Mouse (Mus musculus) kidney, embryonic 14.5 days (tissue): Measurements from ENCODE around the gene Pitpnm3. TPM values are rescaled to one million over a fixed set of nuclear protein-coding genes. Genes with fewer than 3 reads are reported as not detected.

Experiments used
- ATAC-seq: fragments of 200-750 bp; cut with Nextera tagmentation; 2 replicates; pipeline ENCODE4 v1.8.0; 2017; ENCODE audit warnings: moderate number of reproducible peaks, mild to moderate bottlenecking, moderate TSS enrichment, moderate library complexity; ENCODE audit not compliant: low FRiP score, low TSS enrichment
- H3K27ac ChIP-seq: fragments of 300-500 bp; sonication (generic); 2 replicates; pipeline ENCODE4 v1.5.1; 2014; ENCODE audit warnings: low read depth, mild to moderate bottlenecking, low read length, moderate library complexity, mixed read lengths
- H3K27me3 ChIP-seq: fragments of 300-500 bp; sonication (generic); 2 replicates; pipeline ENCODE4 v1.6.1; 2014; ENCODE audit warnings: mild to moderate bottlenecking, low read length; ENCODE audit not compliant: control insufficient read depth, insufficient read depth
- H3K36me3 ChIP-seq: fragments of 300-500 bp; sonication (generic); 2 replicates; pipeline ENCODE4 v1.6.1; 2014; ENCODE audit warnings: low read length, mixed read lengths; ENCODE audit not compliant: control insufficient read depth, insufficient read depth
- H3K4me1 ChIP-seq: fragments of 300-500 bp; sonication (generic); 2 replicates; pipeline ENCODE4 v1.6.1; 2014; ENCODE audit warnings: low read length, mixed read lengths; ENCODE audit not compliant: control insufficient read depth, insufficient read depth
- H3K4me2 ChIP-seq: fragments of 300-500 bp; sonication (generic); replicated peaks from 2 replicates; pipeline ENCODE4 v1.6.1; 2014; ENCODE audit warnings: low read depth, mild to moderate bottlenecking, low read length
- H3K4me3 ChIP-seq: fragments of 300-500 bp; sonication (generic); 2 replicates; pipeline ENCODE4 v1.5.1; 2014; ENCODE audit warnings: mild to moderate bottlenecking, low read length
- H3K9ac ChIP-seq: fragments of 300-500 bp; sonication (generic); 2 replicates; pipeline ENCODE4 v1.6.1; 2014; ENCODE audit warnings: low read depth, mild to moderate bottlenecking, low read length, moderate library complexity
- H3K9me3 ChIP-seq: fragments of 300-500 bp; sonication (generic); 2 replicates; pipeline ENCODE4 v1.6.1; 2016; ENCODE audit warnings: low read length; ENCODE audit not compliant: control insufficient read depth
- WGBS: fragments of 180-500 bp; shearing (Covaris S2); extraction: QIAGEN DNeasy Blood & Tissue Kit; methylation state at CpG from one replicate; pipeline ENCODE4 v1.1.7; 2014; 5-methylcytosine and 5-hydroxymethylcytosine counted together
- polyA plus RNA-seq: library from polyadenylated mRNA; unstranded; fragments of >200 nt; fragmentation: Nextera tagmentation; extraction: Ambion mirVana; gene quantifications from 2 replicates; pipeline ENCODE4 v1.2.1, GENCODE M21; 2014

The Pitpnm3 gene
- polyA plus RNA-seq, 1 experiment from 2014 or later = 0.09 TPM

DNA sequence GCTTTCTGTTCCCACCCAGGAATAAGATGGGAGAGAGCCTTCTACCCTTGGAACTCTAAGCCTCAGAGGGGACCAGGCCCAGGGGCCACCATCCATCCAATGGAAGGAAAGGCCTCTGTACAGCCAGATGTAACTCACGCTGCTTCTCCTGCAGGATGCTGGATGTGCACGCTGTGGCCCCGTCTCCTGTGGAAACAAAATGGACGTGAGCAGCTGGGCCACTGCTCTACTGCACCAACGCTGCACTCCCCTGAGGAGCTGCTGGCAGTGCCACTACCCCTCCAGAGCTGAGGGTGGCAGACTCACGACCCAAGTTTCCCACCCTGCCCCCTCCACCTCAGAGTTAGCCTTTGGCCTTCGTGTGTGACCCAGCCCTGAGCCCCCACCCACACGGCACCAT, 43.2 kb downstream of the Pitpnm3 start:
- no peaks in the 10 kb centered on the region for H3K36me3 ChIP-seq
- 0 out of 2 replicates have a peak, but pooled peaks cover 7% of the 10 kb centered on the region for H3K4me1 ChIP-seq
- WGBS = 67% methylated on average over 8 of the region's 8 CpGs

DNA sequence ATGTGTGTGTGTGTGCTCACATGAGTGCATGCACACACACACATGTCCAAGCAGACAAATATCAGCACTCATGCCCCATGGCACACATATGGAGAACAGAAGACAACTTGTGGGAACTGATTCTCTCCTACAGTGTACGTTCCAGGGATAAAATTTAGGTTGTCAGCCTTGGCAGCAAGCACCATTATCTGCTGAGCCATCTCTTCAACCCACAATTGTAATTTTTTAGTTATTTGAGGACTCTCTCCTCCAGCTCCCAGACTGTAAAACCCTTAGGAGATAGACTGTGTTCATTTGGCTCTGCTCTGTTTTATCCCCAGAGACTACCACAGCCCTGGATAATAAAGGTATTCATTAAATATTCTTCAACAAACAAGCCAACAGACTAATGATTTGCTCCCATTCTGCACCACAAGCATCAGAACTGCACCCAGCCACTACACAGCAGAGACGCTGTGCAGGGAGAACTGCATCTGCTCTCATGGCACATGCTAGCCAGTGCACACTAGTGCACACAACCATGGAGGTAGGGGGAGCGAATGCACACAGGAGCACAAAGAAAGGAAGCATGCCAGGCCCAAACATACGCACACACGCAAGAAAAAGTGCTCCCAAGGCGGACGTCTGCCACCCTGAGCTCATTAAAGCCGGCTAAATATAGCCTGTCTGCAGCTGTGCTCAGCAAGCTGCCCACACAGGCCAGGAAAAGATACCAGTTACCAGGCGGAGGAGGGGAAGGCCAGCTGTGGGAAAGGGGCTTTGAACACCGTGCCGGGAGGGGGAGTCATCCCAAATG, 49.1 kb downstream of the Pitpnm3 start:
- Histone ChIP-seq H3K4me2 (no peak overlapping the region), H3K9ac (no peak overlapping the region), H3K27me3 (no peaks in the 10 kb centered on the region), H3K4me1 (0 out of 2 replicates have a peak, but pooled peaks cover 4% of the 10 kb centered on the region), H3K9me3 (no peaks in the 10 kb centered on the region), H3K27ac (no peak overlapping the region), H3K36me3 (no peaks in the 10 kb centered on the region), H3K4me3 (no peak overlapping the region)
- 48% methylated on average over 11 of the region's 11 CpGs for WGBS
- ATAC-seq = no peak

More for the DNA sequence above, 43.2 kb downstream of the Pitpnm3 start:
- Histone ChIP-seq H3K9ac (no peak overlapping the region), H3K4me2 (no peak overlapping the region), H3K27me3 (no peaks in the 10 kb centered on the region), H3K27ac (no peak overlapping the region), H3K4me3 (no peak overlapping the region), H3K9me3 (no peaks in the 10 kb centered on the region)
- ATAC-seq = no peak

DNA sequence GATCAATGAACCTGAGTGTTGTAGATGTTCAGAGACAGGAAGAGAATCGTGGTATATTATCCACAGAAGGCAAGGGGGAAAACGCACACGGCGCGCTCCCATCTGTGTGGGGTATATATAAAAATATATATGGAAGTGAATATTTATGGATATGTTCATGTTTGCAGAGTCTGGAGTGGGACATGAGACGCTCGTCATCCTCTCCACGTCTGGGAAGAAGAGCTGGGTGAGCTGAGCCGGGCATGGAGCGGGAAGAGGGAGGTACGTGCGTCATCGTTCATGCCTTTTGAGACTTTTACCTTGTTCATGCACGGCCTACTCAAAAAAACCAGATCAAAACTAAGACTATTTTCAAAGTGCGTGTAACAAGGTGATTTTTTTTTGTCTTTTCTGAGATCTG, 51.2 kb downstream of the Pitpnm3 start:
- Histone ChIP-seq H3K4me2 (no peak overlapping the region), H3K36me3 (no peaks in the 10 kb centered on the region), H3K27ac (no peak overlapping the region), H3K9ac (no peak overlapping the region), H3K4me3 (no peak overlapping the region), H3K9me3 (no peaks in the 10 kb centered on the region), H3K27me3 (no peaks in the 10 kb centered on the region), H3K4me1 (0 out of 2 replicates have a peak, but pooled peaks cover 4% of the 10 kb centered on the region)
- ATAC-seq = no peak
- 91% methylated on average over 15 of the region's 15 CpGs for WGBS

DNA sequence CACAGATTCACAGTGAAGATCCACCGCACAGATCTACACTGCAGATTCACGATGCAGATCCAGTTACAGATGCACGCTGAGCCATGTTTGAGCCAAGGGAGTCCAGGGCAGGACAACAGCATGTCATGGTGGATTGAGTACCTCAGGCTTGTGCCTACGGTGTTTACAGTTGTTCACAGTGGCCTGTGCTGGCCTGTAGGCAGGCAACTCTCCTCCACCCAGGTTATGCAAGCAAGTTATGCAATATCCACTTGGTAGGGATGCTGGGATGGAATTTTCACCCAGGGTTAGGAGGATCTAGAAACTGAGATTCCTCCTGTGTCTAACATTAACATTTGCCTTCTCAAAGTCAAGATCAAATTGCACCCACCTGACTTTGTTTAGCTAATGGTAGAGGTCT, 53.0 kb downstream of the Pitpnm3 start:
- H3K27ac ChIP-seq = no peak overlapping the region
- no peak overlapping the region for H3K4me3 ChIP-seq
- ATAC-seq = no peak
- no peak overlapping the region for H3K4me2 ChIP-seq
- 78% methylated on average over 4 of the region's 4 CpGs for WGBS
- H3K27me3 ChIP-seq = no peaks in the 10 kb centered on the region
- H3K9me3 ChIP-seq = no peaks in the 10 kb centered on the region
- no peak overlapping the region for H3K9ac ChIP-seq
- H3K36me3 ChIP-seq = no peaks in the 10 kb centered on the region
- H3K4me1 ChIP-seq = 0 out of 2 replicates have a peak, but pooled peaks cover 4% of the 10 kb centered on the region

DNA sequence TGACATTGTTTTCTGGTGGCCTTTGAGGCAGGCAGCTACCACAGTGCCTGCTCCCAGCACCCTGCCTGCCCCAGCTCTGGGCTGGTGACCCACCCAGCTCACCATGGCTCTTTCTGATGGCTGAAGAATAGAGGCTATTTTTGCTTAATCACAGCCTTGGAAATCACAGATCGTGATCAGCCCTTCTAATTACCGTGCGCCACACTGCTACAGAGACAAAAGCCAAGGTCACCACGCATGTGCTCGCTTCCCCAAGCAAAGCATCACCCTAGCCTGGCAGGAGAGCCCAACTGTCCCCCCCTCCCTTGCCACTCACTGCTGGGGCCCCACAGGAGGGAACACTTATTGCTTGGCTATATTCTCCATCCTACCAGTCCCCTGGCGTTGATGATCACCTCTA, 55.1 kb downstream of the Pitpnm3 start:
- Histone ChIP-seq H3K36me3 (no peaks in the 10 kb centered on the region), H3K27ac (no peak overlapping the region), H3K9ac (no peak overlapping the region), H3K9me3 (no peaks in the 10 kb centered on the region), H3K4me2 (no peak overlapping the region), H3K27me3 (no peaks in the 10 kb centered on the region), H3K4me3 (no peak overlapping the region), H3K4me1 (no peaks in the 10 kb centered on the region)
- no peak for ATAC-seq
- 85% methylated on average over 6 of the region's 6 CpGs for WGBS

DNA sequence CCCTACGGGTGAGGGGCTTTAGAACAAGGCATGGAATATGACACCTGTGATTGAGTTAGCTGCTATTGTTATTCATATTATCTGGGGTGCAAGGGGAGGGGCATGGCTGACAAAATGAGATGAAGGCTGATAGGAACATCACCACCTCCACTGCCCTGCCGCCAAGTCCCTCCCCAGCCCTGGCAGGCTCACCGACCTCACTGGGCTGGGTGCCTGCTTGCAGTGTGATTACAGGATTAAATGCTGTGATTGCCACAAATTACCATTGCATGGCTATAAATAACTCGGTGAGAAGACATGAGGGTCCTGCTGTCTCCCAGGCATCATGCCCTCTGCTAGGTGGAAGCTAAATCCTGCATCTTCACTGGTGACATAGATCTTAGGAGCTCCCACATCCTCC, 56.9 kb downstream of the Pitpnm3 start:
- Histone ChIP-seq H3K9ac (no peak overlapping the region), H3K27ac (no peak overlapping the region), H3K9me3 (no peaks in the 10 kb centered on the region), H3K4me3 (no peak overlapping the region), H3K4me1 (no peaks in the 10 kb centered on the region), H3K27me3 (no peaks in the 10 kb centered on the region), H3K4me2 (no peak overlapping the region), H3K36me3 (no peaks in the 10 kb centered on the region)
- no peak for ATAC-seq
- WGBS = 55% methylated on average over 4 of the region's 4 CpGs

DNA sequence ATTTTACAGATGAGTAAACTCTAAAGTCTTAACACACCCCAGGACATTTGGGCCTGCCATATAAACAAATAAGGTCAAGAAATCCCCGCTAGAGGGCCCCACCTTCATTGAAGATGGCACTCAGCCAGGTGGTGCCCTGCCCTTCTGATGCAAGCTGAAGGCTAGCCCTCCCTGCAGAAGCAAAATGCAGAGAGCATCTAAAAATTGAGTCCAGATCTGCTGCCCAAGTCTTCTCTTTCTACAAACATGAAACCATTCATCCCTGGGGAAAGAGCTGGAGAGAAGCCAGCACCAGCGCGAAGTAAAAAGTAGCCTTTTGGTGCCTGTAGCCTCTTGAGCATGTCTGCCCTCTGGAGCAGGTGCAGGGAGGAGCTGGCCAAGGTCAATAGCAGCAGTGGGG, 57.5 kb downstream of the Pitpnm3 start:
- no peak for ATAC-seq
- no peak overlapping the region for H3K9ac ChIP-seq
- no peaks in the 10 kb centered on the region for H3K27me3 ChIP-seq
- no peaks in the 10 kb centered on the region for H3K4me1 ChIP-seq
- H3K4me3 ChIP-seq = no peak overlapping the region
- no peak overlapping the region for H3K27ac ChIP-seq
- no peak overlapping the region for H3K4me2 ChIP-seq
- H3K9me3 ChIP-seq = no peaks in the 10 kb centered on the region
- H3K36me3 ChIP-seq = no peaks in the 10 kb centered on the region
- WGBS = 50% methylated on average over 3 of the region's 3 CpGs

DNA sequence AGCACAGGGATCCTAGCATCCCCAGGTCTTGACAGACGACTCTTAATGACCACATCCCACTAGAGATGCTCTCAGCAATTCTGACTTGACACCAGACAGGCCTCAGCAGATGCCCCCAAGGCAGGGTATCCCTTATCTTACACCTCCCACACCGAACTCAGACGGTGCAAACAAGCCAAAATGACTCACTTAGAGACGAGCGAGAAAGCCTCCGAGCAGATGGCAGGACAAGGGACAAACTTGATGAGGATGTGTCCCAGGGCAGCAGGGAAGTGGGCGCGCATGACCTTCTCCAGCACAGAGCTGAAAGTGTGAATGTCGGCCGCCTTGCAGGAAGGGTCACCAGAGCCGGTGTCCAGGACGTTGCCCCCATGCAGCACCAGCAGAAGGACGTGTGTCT, 61.3 kb downstream of the Pitpnm3 start:
- Histone ChIP-seq H3K4me2 (no peak overlapping the region), H3K36me3 (no peaks in the 10 kb centered on the region), H3K27ac (no peak overlapping the region), H3K9me3 (no peaks in the 10 kb centered on the region), H3K4me3 (no peak overlapping the region), H3K9ac (no peak overlapping the region), H3K4me1 (no peaks in the 10 kb centered on the region), H3K27me3 (no peaks in the 10 kb centered on the region)
- ATAC-seq = no peak
- 73% methylated on average over 13 of the region's 13 CpGs for WGBS

DNA sequence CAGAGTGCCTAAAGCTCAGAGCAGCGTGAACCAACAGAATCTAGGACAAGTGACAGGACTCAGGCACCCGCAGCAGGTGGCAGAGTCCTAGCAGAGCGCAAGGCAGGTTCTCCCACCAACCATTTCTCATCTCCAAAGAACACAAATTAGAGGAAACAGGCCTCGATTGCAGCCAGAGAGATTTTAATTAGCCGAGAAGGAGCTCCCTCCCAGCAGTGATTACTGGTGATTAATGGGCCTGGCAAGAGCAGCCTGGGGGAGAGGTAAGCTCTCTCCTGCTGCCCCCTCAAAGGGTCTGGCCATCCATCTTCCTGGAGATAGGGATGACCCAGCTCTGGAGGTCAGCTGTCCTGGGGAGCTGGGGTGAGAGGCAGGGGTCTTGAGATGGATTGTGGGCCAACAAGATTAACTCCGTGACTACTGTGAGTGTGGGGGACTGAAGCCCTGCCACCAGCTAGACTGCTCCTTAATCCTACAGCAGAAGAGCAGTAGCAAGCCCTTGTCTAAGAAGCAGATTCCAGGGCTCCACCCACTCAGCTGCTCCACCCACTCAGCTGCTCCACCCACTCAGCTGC, 63.2 kb downstream of the Pitpnm3 start:
- ATAC-seq = peak; percentile 46; the same call in 1 of the 2 replicates
- Histone ChIP-seq H3K27me3 (no peaks in the 10 kb centered on the region), H3K4me1 (no peaks in the 10 kb centered on the region), H3K9me3 (no peaks in the 10 kb centered on the region), H3K9ac (no peak overlapping the region), H3K27ac (no peak overlapping the region), H3K36me3 (no peaks in the 10 kb centered on the region), H3K4me2 (no peak overlapping the region), H3K4me3 (no peak overlapping the region)
- WGBS = 12% methylated on average over 6 of the region's 6 CpGs
